Mouse (Mus musculus) monocyte, adult 2 months (primary cell): Measurements from ENCODE around the gene Psma6.

ENCODE experiments used
- DNase-seq, 2 experiments: peaks; one replicate each; pipeline ENCODE4 v3.0.0; 2022; ENCODE audit warnings: low spot score in 2 of 2, low read depth in 1 of 2

Psma6 gene

DNA sequence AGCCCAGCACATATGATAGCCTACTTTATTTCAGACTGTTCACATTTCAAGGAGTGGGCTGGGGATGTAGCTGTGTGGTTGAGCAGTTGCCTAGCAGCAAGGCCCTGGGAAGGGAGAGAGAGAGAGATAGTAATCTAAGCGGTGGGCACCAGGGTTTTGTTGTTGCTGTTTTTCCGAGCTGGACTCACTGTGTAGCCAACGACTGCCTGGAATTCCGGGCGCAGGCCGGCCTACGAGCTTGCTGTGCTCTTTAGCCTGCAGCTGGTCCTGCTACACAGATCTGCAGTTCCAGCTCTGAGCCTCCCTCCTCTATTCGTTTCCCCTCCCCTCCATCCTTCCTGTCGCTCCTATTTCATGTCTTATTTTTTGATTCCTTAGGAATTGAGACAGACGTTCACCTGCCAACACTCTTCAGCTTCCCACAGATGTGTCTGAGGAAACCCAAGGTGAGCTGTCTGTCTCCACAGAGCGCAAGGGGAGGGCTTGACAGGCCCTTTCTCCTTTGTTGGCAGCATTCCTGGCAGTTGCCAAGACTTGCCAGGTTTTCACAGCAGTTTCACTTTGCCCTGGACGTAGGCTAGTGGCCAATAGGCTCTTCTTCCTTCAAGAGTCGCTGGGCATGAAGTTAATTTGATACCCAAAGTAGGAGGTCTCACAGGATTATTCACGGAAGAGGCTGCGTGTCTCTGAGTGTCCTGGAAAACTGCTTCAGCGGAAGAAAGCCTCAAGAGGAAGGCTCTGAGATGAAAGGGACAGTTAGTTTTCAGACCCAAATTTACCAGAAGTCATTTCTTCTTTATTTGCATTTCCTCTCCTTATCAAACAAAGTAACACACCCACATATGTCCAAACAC is 80.2 kb downstream of the Psma6 start:
- DNase-seq: no peak

DNA sequence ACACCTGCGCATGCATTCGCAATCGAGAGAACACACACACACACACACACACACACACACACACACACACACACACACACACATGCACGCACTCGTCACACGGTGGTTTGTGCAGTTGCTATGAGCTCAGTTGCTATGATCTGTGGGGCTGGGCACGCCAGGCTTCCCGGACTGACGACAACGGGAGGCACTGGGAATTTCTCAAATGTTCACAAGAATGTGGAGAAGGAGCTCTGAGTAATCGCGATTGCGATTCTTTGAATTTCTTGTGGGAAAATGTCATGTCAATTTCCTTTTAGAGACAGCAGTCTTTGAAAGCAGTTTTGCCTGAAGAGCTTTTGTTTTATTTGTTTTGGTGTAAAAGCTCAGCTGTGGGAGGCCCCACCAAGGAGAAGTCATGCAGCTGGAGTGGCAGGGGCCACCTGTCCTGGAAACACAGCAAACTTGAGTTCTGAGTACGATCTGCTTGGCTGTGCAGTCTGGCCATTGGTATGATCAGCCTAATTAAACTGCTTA is 80.9 kb downstream of the Psma6 start:
- no peak for DNase-seq

DNA sequence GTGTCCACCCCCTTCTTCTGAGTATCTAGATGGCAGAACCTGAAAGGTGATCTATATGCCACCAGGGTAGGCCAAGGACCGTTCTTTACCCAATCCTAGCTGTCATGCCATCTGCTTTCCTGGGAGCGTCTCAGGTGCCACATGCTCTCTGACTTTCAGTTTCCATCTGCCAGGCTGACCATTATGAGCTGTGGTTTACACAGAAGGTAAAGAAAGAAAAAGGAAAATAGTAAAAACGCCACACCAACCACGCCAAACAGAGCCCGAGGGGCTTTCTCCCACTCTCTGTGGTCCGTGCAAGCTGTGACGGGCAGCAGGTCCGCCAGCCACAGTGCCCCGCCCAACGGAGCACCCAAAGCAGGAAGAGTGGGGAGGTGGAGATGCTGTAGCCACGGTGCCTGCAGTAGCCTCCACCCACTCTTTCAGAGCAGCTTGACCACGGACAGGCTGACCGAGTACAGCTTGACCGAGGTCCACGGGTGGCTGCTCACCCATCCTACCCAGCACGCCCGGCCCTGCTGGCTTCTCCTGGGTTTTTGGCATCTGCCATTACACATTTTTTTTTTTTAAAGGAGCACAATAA is 81.5 kb downstream of the Psma6 start:
- DNase-seq: no peak

DNA sequence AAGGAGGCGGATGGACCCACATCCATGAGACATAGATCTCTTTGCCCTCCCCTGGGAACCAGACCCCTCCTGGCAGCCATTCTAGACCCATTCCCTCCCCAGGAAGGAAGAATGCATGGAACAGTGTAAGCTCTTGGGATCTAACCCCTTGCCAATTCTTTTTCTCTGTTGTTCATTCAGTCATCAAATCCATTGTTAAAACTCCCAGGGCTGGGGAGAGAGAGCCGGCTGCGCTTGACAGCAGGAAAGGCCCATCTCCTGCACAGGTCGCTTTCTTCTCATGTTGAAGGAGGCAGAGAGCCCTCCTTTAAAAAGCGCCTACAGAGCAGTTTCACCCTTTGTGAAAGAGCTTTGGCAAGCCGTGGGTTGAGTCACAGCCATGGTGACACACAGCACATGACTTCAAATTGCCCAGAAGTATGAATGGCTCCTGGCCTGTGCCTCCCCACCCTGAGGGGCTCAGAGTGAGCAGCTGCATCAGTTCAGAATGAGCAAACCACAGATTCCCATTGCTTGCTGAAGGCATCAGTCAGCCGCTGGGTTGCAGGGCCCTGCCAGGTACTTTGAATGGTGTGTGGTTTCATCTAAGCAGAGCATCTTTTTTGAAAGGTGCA is 82.2 kb downstream of the Psma6 start:
- DNase-seq: no peak

DNA sequence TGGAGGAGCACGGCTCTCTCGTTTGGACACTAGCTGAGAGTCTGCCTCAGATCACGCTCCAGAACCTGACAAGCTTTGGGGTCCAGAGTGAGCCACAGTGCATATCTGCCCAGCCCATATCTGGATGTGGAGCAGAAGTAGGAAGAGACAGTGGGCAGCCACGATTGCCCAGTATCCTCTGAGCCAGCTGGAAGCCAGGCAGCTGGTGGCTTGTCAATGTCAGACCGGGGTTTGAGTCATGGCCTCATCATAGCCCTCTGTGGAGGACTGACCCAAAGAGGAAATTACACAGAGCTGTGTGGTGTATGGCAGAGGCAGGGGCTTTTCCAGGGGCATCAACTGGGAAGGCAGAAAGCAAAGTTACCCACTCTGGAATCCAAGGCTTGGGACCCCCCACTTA is 82.8 kb downstream of the Psma6 start:
- no peak for DNase-seq

DNA sequence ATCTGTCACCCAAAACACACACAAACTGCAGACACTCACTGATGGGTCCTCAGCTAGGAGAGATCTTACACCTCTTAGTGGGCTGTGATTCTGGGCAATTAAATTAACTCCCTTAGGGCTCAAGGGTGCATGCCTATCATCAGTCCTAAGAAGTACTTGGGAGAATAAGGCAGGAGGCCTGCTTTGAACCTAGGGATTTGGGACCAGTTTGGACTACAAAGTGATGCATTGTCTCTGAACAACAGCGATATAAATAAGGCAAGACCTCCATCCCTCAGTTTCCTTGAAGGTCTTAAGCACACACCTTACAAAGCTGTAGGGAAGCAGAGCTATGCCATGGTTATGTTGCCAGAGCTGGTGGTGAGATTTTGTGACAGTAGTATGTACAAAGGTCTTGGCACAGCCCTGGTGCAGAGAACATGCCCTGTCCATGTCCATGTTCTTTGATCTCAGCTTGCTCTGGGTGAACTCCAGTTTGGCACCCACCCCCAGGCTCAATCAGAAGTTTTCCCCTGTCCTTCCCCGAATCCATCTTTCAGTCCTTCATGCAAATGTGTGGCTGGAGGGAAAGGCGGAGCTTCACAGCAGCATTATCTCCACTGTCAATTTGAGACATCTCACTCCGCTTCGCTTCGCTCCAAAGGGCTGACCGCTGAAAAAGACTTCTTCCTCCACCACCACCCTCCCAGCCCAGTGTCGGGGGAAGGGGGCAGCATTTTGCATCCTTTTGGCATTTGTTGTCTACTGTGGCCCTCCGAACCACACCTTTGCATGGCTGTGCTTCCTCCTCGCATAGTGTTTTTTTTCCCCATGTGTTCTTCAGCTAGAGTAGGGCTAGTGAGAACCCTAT is 83.5 kb downstream of the Psma6 start:
- DNase-seq: no peak
